Mouse (Mus musculus): ENCODE measurements around the gene Ctrl.

DNA sequence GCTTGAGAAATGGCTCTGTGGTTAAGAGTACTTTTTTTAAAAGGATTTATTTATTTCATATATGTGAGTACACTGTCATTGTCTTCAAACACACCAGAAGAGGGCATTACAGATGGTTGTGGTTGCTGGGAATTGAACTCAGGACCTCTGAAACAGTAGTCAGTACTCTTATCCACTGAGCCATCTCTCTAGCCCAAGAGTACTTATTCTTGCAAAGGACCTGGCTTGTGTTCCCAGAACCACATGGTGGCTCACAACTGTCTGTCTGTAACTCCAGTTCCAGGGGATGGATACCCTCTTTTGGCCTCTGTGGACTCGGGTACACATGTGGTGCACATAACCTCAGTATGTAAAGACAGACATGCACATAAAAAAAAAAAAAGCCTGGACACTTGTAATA, 35.7 kb upstream of the Ctrl start:
- no peak for TF ChIP-seq POLR2A (IDR thresholded peaks at IDR 0.05; ENCODE audit: borderline replicate concordance, extremely low read depth, low read depth, low read length)
- no peak for TF ChIP-seq CTCF (IDR thresholded peaks at IDR 0.05; ENCODE audit: insufficient read depth, low read length)

Measured in lung, adult 2 months (tissue).